Mouse (Mus musculus): Measurements from ENCODE around the gene Gga2.

Gga2 gene

DNA sequence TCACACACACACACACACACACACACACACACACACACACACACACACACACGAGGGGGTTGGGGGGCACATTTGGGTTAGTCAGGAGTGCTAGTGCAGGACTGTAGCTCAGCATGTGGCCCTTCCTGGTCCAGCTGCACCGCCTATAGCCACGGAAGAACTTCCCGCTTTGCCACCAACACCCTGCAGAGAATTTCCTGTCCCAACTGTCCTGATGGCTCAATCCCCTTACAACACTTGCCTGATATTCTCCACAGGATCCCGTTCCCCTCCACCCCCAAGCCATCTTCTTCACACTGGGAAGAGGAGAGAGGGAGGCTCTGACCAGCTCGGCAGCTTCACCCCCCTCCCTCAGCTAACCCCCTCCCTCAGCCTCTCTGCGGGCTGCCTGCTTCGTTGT is 20.6 kb downstream of the Gga2 start:
- no peak for DNase-seq (ENCODE audit: low spot score)

DNA sequence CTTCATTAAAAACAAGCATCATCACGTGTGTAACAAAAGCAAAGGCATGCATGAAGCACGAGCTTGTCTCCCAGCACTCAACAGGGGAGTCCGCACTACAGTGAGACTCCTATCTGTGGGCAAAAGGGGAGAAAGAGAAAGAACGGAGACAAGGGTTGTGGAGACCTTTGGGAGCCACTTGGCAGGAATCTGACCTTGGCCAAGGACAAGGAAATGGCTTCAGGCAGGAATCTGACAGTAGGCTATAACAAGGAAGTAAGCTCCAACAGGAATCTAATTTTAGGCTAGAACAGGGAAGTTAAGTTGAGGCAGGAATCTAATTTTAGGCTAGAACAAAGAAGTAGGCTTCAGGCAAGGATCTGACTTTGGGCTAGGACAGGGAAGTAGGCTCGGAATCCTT is 25.1 kb downstream of the Gga2 start:
- DNase-seq (ENCODE audit: low spot score), result no peak

DNA sequence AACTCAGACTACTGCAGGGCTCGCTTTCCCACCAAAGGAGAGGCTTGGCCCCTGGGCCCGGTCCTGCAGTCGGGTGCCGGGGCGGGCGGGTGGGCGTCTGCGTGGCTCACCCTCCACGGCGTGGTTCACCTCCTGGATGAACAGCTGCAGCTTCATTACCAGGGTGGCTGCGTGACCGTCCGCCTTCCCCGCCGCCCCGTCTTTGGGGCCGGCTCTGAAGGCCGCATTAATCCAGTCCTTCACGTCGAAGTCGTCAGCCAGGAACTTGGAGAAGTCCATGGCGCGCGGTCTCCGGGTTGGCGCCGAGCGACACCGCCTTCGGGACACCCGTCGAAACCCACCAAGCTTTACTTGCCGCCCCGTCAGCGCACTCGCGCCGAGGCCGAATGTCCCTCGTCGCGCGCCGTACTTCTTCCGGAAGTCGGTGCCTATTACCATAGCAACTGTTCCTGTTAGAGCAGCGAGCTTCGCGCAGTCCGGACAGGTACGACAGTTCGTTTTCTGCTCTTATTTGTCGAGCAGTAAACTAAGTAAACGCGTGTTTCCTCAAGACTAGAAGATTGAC is 39.6 kb downstream of the Gga2 start, which contains the start of gene Cog7:
Gene Cog7, minus strand, starts transcription at position 405 of the 565 bp plus-strand sequence.
- DNase-seq (ENCODE audit: low spot score), result peak; percentile 98

DNA sequence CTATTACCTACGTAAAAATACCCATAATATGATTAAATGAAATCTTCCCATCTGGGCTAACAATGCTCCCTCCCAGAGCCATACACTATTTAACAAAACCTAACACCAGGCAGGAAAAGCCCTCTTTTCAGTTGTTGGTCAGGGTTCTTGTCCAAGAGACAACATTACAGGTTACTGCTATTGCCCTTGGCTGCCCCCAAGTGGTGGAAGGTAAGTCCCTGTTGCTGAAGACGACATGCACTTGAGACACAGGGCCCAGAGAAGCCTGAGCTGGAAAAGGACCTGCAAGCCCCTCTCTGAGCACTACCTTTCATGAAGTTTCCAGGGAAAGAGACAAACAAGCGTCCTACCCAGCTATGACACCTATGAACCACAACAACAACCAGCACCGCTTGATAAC is 46.0 kb downstream of the Gga2 start:
- peak; percentile 84 for DNase-seq (ENCODE audit: low spot score)

DNA sequence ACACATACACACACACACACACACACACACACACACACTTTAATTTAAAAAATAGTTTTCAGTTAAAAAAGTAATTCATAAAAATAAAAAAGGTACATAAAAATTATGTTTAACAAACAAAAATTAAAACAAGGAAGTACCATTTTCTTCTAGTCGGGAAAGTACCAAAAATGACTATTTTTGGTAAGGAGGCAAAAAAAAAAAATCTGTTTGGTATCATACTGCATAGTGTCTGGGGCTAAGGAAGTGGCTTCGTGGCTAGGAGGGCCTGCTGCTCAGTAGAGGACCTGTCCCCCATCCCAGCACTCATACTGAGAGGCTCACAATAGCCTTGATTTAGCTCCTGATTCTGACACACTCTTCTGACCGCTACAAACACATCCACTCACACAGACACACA is 49.3 kb downstream of the Gga2 start:
- DNase-seq (ENCODE audit: low spot score), result no peak

DNA sequence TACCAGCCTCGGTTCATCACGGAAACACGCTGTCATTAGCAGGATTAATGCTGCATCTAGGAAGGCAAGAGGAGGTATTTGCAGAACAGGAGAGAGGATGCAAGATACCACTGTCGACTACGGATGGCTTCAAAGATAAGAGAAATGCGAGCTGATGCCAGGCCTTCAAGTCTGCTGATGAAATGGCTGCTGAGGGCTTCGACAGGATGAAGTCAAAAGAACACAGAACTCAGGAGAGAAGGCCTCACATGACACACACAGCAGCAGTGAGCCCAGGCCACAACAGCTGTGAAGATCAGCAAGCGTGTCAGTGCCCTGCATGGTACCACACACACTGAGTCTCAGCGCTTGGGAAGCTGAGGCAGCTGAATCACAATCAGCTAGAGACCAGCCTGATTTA is 50.8 kb downstream of the Gga2 start:
- no peak for DNase-seq (ENCODE audit: low spot score)

DNA sequence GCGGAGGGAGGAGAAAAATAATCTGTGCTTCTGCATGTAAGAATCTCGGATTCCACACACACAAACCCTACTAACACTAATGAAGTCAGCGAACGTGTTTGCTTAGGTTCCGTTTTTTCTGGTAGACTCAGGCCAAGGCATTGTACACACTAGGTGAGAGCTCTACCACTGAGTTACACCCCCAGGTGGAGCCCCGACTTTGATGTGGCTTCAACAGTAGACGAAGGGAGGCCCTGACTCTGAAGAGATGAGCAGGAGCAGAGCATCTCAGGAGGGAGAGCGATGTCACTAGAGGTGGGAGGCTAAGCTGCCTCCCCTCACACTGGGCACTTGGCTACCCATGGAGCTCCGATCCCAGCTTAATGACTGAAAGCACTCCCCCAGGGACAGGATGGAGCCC is 52.2 kb downstream of the Gga2 start:
- no peak for DNase-seq (ENCODE audit: low spot score)

DNA sequence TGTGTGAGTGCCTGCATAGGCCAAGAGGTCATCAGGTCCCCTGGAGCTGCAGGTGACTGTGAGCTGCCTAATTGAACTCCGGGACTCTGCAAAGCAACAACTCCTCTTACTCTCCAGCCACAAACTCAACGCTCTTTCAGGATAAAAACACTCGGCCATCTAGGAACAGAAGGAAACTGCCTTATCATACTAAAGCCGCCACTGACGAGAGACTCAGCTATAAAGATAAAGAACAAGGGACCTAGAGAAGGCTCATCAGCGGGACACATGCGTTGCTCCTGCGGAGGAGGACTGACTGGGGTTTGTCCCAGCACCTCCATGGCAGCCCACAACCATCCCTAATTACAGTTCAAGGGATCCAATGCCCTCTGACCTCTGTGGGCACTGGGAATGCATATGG is 52.8 kb downstream of the Gga2 start:
- no peak for DNase-seq (ENCODE audit: low spot score)

DNA sequence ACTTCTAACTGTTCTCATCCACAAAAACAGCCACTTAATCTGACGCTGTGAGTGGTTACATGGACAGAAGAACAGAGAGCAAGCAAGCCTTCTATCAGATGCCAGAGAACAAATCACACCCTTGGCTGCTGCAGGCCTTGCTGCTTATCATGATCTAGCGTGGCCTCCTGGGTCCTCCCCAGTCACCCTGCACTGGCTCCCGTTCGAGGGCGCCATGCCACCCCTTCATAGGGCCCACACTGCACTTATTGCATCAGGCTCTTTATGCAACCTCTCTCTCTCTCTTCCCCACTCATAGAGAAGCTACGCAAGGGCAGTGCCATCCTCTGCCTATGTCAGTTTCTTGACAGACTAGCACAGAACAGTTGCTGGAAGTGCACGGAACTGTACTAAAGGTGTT is 54.9 kb downstream of the Gga2 start:
- no peak for DNase-seq (ENCODE audit: low spot score)

DNA sequence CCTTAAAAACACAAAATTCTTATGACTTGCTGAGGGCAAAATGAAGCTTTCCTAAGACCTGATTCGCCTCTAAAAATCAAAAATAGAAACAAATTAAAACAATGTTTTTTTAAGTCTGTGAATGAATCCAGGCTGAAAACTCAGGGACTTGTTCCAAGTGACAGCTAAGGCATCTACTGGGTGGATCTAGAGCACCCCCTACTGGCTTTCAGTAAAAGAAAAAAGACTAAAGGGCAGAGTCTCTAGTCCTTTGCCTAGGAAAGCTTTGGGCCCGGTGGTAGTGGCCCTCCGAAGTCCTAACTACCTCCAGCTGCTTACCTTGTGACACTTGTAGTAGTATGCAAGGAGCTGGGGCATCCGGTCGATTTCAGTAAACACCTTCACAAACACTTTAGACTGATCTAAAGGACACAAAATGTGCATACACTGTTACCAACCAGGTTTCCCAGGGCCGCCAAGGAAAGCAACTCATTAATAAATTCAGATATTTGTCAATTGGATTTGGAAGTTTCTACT is 57.1 kb downstream of the Gga2 start:
- DNase-seq (ENCODE audit: low spot score), result peak; percentile 51

GRCm38 (mm10) chr7:121962571-121962959 is 58.5 kb downstream of the Gga2 start:
- DNase-seq (ENCODE audit: low spot score), result no peak

DNA sequence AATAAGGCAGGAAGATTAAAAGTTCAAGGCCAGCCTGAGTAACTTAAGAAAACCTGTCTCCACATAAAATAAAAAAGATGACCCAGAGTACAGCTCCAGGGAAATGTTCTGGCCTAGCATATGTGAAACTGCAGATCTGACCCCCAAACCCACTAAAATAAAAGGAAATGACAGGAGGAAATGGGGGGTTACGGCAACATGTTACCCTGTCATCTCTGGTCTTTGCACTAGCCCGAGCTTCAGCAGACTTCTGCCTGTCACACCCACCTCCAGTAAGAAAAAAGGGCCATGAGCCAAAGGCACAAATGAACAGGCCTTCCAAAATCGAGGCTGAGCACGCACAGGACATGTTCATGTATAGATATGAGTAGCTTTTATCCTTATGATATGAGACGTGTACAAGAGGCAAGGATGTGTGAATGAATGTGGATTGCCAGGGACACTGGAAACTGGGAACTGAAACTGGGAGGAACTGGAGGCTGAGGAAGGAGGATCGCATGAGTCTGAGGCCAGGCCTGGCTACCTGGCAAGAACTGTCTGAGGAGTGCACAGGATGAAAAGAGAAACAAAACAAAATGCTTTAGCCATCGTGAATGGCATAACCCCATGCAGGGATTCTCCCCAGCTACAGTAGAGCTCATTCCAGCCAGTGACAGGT is 59.0 kb downstream of the Gga2 start:
- no peak for DNase-seq (ENCODE audit: low spot score)

DNA sequence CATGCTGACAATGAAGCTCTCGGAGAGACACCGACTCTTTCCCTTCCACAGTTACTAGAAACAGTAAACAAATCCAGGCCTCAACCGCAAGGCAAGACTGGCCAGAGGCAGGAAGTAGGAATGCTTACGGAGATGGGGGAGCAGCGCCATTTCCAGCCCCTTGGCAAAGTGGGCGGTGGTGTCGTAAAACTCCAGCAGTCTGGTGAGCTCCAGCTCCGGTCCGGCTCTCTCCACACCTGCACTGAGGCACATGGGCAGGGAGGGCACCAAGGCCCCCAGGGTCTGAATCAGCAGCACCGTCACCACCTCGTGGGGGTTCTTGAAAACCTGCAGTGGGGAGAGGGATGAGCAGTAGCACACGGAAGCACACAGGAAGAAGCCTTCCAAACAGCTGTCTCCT is 65.2 kb downstream of the Gga2 start:
- DNase-seq (ENCODE audit: low spot score), result no peak

- no peak for DNase-seq (ENCODE audit: low spot score)
Observed at GRCm38 (mm10) chr7:121954891-121955669, 65.9 kb downstream of the Gga2 start.

DNA sequence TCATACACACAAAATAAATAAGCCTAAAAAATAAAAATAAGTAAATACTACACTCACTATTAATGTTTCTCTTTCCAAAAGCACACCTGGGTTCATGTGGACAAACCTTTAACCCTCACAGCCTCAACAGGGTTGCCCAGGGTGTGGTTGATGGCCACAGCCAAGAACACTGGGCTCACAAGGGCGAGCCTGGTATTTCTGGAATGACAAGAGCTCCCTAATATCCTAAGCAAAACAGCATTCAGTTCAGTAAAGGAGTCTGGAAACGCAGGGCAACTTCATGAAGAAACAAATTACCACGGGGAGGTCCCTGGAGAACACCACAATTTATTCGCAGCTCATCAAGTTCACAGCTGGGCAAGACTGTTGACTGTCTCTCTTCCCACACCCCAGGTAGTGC is 73.5 kb downstream of the Gga2 start:
- DNase-seq (ENCODE audit: low spot score), result no peak

DNA sequence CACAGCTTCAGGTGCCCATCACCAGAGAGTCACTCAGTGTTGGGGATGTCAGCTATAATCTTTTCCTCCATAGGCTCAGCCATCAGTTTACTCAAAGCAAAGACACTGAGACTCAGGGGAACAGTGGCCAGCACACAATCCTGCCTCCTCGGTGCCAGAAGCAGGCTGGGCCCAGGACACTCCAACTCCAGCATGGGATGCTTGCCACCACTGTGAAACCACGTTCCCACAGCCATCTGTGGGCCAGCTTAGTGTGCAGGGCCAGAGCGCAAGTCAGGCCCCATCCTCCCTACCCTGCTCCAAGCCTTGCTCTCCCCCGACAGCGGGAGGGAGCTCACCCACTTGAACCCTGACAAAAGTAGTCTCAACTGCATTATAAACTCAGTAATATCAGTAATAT is 74.8 kb downstream of the Gga2 start:
- no peak for DNase-seq (ENCODE audit: low spot score)

DNA sequence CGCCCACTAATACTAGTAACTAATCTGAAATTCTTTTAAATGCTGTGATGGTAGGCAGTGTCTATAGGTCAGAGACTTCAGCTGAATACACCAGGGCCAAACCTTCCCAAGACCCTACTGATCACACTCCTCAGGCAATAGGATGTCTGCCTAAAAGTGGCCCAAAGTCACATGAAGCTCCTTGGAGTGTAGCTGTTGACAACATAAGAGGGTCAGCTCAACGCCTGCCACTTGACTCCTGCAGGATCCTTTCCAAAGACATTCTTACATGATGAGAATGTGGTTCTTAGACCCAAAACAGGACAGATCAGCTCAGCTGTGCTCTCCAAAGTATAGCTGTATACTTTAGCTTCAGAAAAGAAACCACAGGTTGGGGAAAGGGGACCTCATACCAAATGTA is 78.7 kb downstream of the Gga2 start:
- no peak for DNase-seq (ENCODE audit: low spot score)

- DNase-seq (ENCODE audit: low spot score), result no peak
Observed at GRCm38 (mm10) chr7:121941640-121942039, 79.4 kb downstream of the Gga2 start.

DNA sequence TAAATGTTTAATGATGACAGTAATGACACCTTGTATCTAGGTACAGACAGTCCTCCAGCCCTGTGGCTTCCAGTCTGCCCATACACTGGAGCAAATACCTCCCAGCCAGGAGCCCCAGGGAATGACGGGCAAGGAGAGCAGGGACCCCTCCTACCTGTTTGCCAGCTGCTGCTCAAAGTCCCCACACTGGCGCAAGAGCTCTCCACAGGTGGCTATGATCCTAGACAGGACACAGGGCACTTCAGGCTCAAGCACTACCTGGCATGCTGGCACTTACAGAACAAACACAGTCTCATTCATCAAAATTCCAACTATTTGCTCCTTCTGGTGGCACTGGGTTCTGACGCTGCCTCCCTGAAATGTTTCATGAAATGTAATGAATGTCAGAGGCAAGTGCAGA is 80.0 kb downstream of the Gga2 start:
- no peak for DNase-seq (ENCODE audit: low spot score)

DNA sequence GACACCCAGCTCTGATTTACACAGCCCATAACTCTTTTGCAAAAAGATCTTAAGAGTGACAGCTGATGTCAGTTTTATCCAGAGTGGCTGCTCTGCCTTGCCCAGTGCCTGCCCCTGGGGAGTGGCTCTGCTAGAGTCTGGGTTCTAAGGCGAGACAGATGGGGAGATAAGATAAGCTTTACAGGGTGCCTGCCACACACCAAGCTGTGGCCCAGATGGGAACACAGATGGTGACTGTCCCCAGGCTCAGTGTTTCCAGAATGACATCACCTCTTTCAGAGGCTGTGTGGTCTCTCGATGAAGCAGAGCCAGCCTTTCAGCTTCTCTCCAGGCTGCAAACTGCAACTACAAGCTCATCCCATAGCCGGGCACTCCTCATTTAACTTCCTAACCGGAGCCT is 81.3 kb downstream of the Gga2 start:
- no peak for DNase-seq (ENCODE audit: low spot score)

DNA sequence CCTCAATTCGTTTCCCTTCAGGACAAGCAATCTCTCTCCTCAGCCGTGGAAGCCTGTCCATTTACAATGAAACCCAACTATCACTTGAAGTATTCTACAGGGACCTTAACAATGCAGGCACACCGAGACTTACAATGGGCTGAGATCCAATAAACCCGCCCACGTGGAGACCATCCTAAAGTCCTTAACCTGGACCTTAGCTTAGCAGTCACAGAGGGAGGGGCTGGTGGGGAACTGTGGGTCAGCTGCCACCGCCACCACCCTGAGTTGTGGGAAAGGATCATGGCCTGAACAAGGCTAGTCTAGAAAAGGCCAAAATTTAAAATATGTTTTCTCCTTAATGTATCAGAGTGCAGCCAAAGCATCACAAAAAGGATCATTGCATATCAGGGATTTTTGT is 81.8 kb downstream of the Gga2 start:
- DNase-seq (ENCODE audit: low spot score), result no peak

- DNase-seq (ENCODE audit: low spot score), result no peak
Observed at GRCm38 (mm10) chr7:121938124-121938891, 82.7 kb downstream of the Gga2 start.
